Mouse (Mus musculus): Measurements from ENCODE around the gene Numa1.
"Not testable (repeated sequence)": the region's sequence is repeated elsewhere in the genome, so short reads cannot be mapped to it uniquely, and the experiment has no call there.

Numa1 gene

GRCm38 (mm10) chr7:101982735-101983134, 48.8 kb downstream of the Numa1 start:
- no peak for DNase-seq (ENCODE audit: low read depth, low spot score)

- DNase-seq (ENCODE audit: low read depth, low spot score), result no peak
Observed at GRCm38 (mm10) chr7:101985081-101985480, 51.2 kb downstream of the Numa1 start.

- DNase-seq (ENCODE audit: low read depth, low spot score), result no peak
Observed at GRCm38 (mm10) chr7:101994241-101994640, 60.3 kb downstream of the Numa1 start.

GRCm38 (mm10) chr7:101998194-101998927, 64.5 kb downstream of the Numa1 start:
- peak; percentile 95 for DNase-seq (ENCODE audit: low read depth, low spot score)

- peak; percentile 91 for DNase-seq (ENCODE audit: low read depth, low spot score)
Observed at GRCm38 (mm10) chr7:101999461-102000151, 65.7 kb downstream of the Numa1 start.

GRCm38 (mm10) chr7:102000296-102000695, 66.4 kb downstream of the Numa1 start:
- peak; percentile 44 for DNase-seq (ENCODE audit: low read depth, low spot score)

GRCm38 (mm10) chr7:102000921-102001630, 67.2 kb downstream of the Numa1 start:
- peak; percentile 80 for DNase-seq (ENCODE audit: low read depth, low spot score)

- DNase-seq (ENCODE audit: low read depth, low spot score), result no peak
Observed at GRCm38 (mm10) chr7:102006520-102006919, 72.6 kb downstream of the Numa1 start.

GRCm38 (mm10) chr7:102011855-102012254, 77.9 kb downstream of the Numa1 start:
- DNase-seq (ENCODE audit: low read depth, low spot score), result no peak

- DNase-seq (ENCODE audit: low read depth, low spot score), result no peak
Observed at GRCm38 (mm10) chr7:102013416-102013815, 79.5 kb downstream of the Numa1 start.

- DNase-seq (ENCODE audit: low read depth, low spot score), result no peak
Observed at GRCm38 (mm10) chr7:102014995-102015394, 81.1 kb downstream of the Numa1 start.

- no peak for DNase-seq (ENCODE audit: low read depth, low spot score)
Observed at GRCm38 (mm10) chr7:102016936-102017335, 83.0 kb downstream of the Numa1 start.

- DNase-seq (ENCODE audit: low read depth, low spot score), result no peak
Observed at GRCm38 (mm10) chr7:102017452-102017851, 83.5 kb downstream of the Numa1 start.

- no peak for DNase-seq (ENCODE audit: low read depth, low spot score)
Observed at GRCm38 (mm10) chr7:102018034-102018433, 84.1 kb downstream of the Numa1 start.

- no peak for DNase-seq (ENCODE audit: low read depth, low spot score)
Observed at GRCm38 (mm10) chr7:102018590-102018989, 84.7 kb downstream of the Numa1 start, which contains the start of gene Il18bp. TSS of gene Il18bp (minus strand) at chr7:102018690.

GRCm38 (mm10) chr7:102019362-102019761, 85.5 kb downstream of the Numa1 start:
- DNase-seq (ENCODE audit: low read depth, low spot score), result no peak

GRCm38 (mm10) chr7:102020934-102021333, 87.0 kb downstream of the Numa1 start:
- not testable (repeated sequence) for DNase-seq (ENCODE audit: low read depth, low spot score)

- peak; percentile 61 for DNase-seq (ENCODE audit: low read depth, low spot score)
Observed at GRCm38 (mm10) chr7:102023821-102024220, 89.9 kb downstream of the Numa1 start.

GRCm38 (mm10) chr7:102025187-102026119, 91.5 kb downstream of the Numa1 start:
- no peak for DNase-seq (ENCODE audit: low read depth, low spot score)

- peak; percentile 57 for DNase-seq (ENCODE audit: low read depth, low spot score)
Observed at GRCm38 (mm10) chr7:102034904-102035303, 101.0 kb downstream of the Numa1 start.

GRCm38 (mm10) chr7:102035534-102035933, 101.6 kb downstream of the Numa1 start:
- no peak for DNase-seq (ENCODE audit: low read depth, low spot score)
